Mouse (Mus musculus): ENCODE results near the gene Mipol1. TPM values are rescaled to one million over a fixed set of nuclear protein-coding genes. Genes with fewer than 3 reads are reported as not detected.
A peak's percentile ranks its signal among the peaks of the same experiment; 100 is the strongest.

The Mipol1 gene
- polyA plus RNA-seq, 1 experiment from 2014 or later: 8.4 TPM

DNA sequence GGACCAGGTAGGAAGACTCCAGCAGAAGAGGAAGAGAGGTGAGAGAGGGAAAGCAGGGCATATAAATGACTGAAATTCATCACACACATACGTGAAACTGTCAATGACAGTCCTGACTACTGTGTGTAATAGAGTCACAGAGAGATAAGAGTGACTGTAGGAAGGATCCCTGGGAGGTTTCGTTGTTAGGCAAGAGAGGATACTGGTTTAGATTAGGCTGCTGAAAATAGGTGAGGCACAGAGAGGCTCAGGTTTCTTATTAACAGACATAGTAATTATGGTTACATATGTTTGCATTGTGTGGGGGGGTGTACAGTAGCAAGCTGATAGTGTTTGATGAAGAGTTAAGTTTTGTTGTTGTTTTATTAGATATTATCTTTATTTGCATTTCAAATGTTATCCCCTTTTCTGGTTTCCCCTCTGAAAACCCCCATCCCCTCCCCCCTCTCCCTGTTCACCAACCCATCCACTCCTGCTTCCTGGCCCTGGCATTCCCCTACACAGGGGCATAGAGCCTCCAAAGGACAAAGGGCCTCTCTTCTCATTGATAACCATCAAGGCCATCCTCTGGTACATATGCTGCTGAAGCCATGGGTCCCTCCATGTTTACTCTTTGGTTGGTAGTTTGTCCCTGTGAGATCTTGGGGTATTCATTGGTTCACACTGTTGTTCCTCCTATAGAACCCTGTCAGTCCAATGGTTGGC lies 157.5 kb downstream of the Mipol1 start:
- H3K27ac ChIP-seq (ENCODE audit: low read depth, low read length): no peak overlapping the region
- H3K27me3 ChIP-seq (ENCODE audit: control insufficient read depth, insufficient read depth, low read length): no peaks in the 10 kb centered on the region
- H3K4me3 ChIP-seq (ENCODE audit: low read depth, low read length): no peak overlapping the region
- H3K9ac ChIP-seq (ENCODE audit: low read depth, low read length): no peak overlapping the region
- no peaks in the 10 kb centered on the region for H3K9me3 ChIP-seq (ENCODE audit: control insufficient read depth, low read length)
- ATAC-seq (ENCODE audit: low FRiP score) (no peak), DNase-seq (ENCODE audit: low spot score) (no peak)
- no peaks in the 10 kb centered on the region for H3K36me3 ChIP-seq (ENCODE audit: control insufficient read depth, insufficient read depth, low read length)
- H3K4me2 ChIP-seq (replicated peaks; ENCODE audit: low read depth, low read length): no peak overlapping the region
- WGBS: 88% methylated on average over 2 of the region's 2 CpGs
- H3K4me1 ChIP-seq (replicated peaks; ENCODE audit: control insufficient read depth, insufficient read depth, low read length): no peaks in the 10 kb centered on the region

DNA sequence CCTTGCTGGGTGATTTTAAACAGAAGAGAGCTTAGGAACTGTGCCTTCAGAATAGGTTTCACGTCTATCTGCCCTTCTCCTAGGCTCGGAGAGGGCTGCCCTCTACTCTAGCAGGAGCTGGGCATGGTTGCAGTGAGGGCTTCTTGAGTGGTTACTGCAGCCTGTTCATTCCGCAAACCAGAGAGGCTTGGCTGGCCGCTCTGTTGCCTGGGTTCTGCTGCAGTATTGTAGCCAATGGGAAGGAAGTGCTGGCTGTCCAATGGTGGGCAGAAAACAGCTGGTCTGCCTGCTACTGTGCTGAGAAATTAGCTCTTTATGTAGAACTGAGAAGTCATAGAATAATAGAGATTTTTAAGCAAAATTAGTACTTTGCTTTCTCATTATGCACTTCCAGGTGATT lies 169.3 kb downstream of the Mipol1 start:
- no peak overlapping the region for H3K9ac ChIP-seq (ENCODE audit: low read depth, low read length)
- no peaks in the 10 kb centered on the region for H3K9me3 ChIP-seq (ENCODE audit: control insufficient read depth, low read length)
- 59% methylated on average over 4 of the region's 4 CpGs for WGBS
- H3K4me3 ChIP-seq (ENCODE audit: low read depth, low read length): no peak overlapping the region
- DNase-seq (ENCODE audit: low spot score) (peak; percentile 5), ATAC-seq (ENCODE audit: low FRiP score) (no peak)
- H3K4me2 ChIP-seq (replicated peaks; ENCODE audit: low read depth, low read length): no peak overlapping the region
- H3K36me3 ChIP-seq (ENCODE audit: control insufficient read depth, insufficient read depth, low read length): no peaks in the 10 kb centered on the region
- H3K27me3 ChIP-seq (ENCODE audit: control insufficient read depth, insufficient read depth, low read length): no peaks in the 10 kb centered on the region
- no peaks in the 10 kb centered on the region for H3K4me1 ChIP-seq (replicated peaks; ENCODE audit: control insufficient read depth, insufficient read depth, low read length)
- no peak overlapping the region for H3K27ac ChIP-seq (ENCODE audit: low read depth, low read length)

DNA sequence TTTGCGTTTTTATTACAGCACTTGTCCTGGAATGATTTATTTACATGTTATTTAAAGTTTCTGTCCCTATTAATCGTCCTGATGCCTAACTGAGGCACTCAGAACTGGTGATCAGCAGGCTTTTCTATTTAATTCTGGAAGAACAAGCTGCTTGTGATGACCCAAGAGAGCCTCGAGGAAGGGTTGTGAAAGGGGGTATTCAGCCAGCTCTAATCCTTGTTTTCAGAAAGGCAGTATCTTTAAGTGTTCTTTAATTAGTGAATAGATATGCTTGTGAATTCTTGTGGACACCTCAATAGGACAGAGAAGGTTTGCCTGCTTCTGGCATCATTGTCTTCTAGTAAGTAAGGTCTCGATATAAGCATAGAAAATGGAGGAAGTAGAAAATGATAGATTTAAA lies 170.0 kb downstream of the Mipol1 start:
- no peaks in the 10 kb centered on the region for H3K27me3 ChIP-seq (ENCODE audit: control insufficient read depth, insufficient read depth, low read length)
- ATAC-seq (ENCODE audit: low FRiP score): no peak
- no peaks in the 10 kb centered on the region for H3K4me1 ChIP-seq (replicated peaks; ENCODE audit: control insufficient read depth, insufficient read depth, low read length)
- 36% methylated on average over 4 of the region's 4 CpGs for WGBS
- no peaks in the 10 kb centered on the region for H3K36me3 ChIP-seq (ENCODE audit: control insufficient read depth, insufficient read depth, low read length)
- DNase-seq (ENCODE audit: low spot score): no peak
- H3K9me3 ChIP-seq (ENCODE audit: control insufficient read depth, low read length): no peaks in the 10 kb centered on the region
- no peak overlapping the region for H3K27ac ChIP-seq (ENCODE audit: low read depth, low read length)
- H3K4me2 ChIP-seq (replicated peaks; ENCODE audit: low read depth, low read length): no peak overlapping the region
- no peak overlapping the region for H3K4me3 ChIP-seq (ENCODE audit: low read depth, low read length)
- no peak overlapping the region for H3K9ac ChIP-seq (ENCODE audit: low read depth, low read length)

DNA sequence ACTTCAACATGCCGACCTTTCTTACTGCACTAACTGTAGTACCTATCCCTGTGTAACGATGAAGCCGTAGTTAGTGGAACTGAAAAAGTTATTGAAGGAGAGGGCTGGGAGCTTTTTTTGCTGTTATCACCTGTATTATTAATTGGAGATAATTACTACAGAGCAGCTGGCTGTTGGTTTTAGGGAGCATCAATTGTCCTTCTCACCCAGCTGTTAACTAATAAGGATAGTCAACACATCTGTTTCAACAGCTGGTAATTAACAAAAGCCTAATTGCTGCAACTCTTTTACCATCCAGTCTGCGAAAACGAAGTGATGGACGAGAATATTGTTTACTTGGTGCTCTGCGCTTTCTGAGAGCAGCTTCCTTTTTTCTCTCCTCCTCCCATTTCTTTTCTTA lies 170.9 kb downstream of the Mipol1 start:
- Histone ChIP-seq H3K4me2 (replicated peaks; ENCODE audit: low read depth, low read length) (no peak overlapping the region), H3K36me3 (ENCODE audit: control insufficient read depth, insufficient read depth, low read length) (no peaks in the 10 kb centered on the region), H3K9ac (ENCODE audit: low read depth, low read length) (no peak overlapping the region), H3K27me3 (ENCODE audit: control insufficient read depth, insufficient read depth, low read length) (no peaks in the 10 kb centered on the region), H3K9me3 (ENCODE audit: control insufficient read depth, low read length) (no peaks in the 10 kb centered on the region), H3K4me3 (ENCODE audit: low read depth, low read length) (no peak overlapping the region), H3K27ac (ENCODE audit: low read depth, low read length) (no peak overlapping the region), H3K4me1 (replicated peaks; ENCODE audit: control insufficient read depth, insufficient read depth, low read length) (no peaks in the 10 kb centered on the region)
- 45% methylated on average over 7 of the region's 7 CpGs for WGBS
- DNase-seq (ENCODE audit: low spot score) (no peak), ATAC-seq (ENCODE audit: low FRiP score) (no peak)

DNA sequence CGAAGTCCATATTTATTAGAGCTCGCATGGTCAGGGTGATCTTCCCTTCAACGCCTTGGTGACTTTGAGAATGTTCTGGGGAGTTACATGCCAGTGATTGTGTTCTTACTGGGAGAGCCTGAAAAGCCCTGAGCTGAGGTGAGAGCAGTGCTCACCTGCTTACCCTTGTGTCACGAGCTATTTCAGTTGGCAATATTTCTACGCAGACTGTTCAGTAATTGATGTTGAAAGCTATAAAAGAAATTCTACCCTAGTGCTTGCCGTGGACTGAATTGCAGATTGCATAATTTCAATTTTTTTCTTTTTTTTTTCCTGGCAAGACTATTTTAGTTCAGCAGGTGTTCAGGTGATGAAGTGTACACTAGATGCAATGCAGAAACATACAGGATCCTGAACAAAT lies 172.1 kb downstream of the Mipol1 start:
- no peaks in the 10 kb centered on the region for H3K36me3 ChIP-seq (ENCODE audit: control insufficient read depth, insufficient read depth, low read length)
- H3K9ac ChIP-seq (ENCODE audit: low read depth, low read length): no peak overlapping the region
- no peak for ATAC-seq (ENCODE audit: low FRiP score)
- no peak overlapping the region for H3K4me2 ChIP-seq (replicated peaks; ENCODE audit: low read depth, low read length)
- no peaks in the 10 kb centered on the region for H3K27me3 ChIP-seq (ENCODE audit: control insufficient read depth, insufficient read depth, low read length)
- no peak overlapping the region for H3K4me3 ChIP-seq (ENCODE audit: low read depth, low read length)
- no peak overlapping the region for H3K27ac ChIP-seq (ENCODE audit: low read depth, low read length)
- WGBS: 89% methylated on average over 6 of the region's 6 CpGs
- no peaks in the 10 kb centered on the region for H3K4me1 ChIP-seq (replicated peaks; ENCODE audit: control insufficient read depth, insufficient read depth, low read length)
- H3K9me3 ChIP-seq (ENCODE audit: control insufficient read depth, low read length): no peaks in the 10 kb centered on the region
- DNase-seq (ENCODE audit: low spot score): no peak

DNA sequence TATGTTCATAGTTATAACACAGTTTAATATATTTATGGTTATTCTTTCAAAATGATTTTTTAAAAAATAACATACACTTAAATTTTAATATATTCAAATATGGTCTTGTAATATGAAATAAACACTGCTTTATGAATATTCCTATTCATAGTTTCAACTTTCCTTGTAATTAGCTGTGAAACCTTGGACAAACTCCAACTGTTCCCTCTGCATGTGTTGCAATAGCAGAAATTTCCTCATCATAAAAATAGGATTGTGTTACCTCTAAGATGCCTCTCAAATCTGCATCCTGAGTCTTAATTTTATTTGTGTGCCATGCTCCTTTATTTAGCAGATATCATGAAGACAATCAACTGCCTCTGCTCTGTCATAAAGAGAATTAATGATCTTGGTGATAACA lies 179.7 kb downstream of the Mipol1 start:
- H3K36me3 ChIP-seq (ENCODE audit: control insufficient read depth, insufficient read depth, low read length): no peaks in the 10 kb centered on the region

DNA sequence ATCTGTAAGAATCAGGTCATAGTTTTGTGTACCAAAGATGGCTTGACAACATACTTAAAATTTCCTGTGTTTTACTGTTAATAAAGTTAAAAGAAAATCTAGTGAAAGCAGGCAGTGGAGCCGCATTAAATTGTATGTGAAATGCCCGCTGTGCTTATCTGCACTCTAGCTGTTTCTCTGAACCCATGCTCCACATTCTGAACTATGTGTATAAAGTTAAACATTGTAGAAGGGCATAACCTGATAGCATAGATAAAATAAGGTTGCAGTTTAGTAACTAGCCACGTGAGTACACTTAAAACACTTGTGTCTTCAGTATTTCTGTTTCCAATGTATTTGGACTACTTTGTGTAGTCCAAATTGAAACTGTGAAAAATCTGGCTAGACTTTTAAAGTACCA lies 183.6 kb downstream of the Mipol1 start:
- Histone ChIP-seq H3K36me3 (ENCODE audit: control insufficient read depth, insufficient read depth, low read length) (no peaks in the 10 kb centered on the region), H3K4me2 (replicated peaks; ENCODE audit: low read depth, low read length) (no peak overlapping the region), H3K27me3 (ENCODE audit: control insufficient read depth, insufficient read depth, low read length) (no peaks in the 10 kb centered on the region), H3K27ac (ENCODE audit: low read depth, low read length) (no peak overlapping the region), H3K9ac (ENCODE audit: low read depth, low read length) (no peak overlapping the region), H3K9me3 (ENCODE audit: control insufficient read depth, low read length) (no peaks in the 10 kb centered on the region), H3K4me3 (ENCODE audit: low read depth, low read length) (no peak overlapping the region), H3K4me1 (replicated peaks; ENCODE audit: control insufficient read depth, insufficient read depth, low read length) (no peaks in the 10 kb centered on the region)
- DNase-seq (ENCODE audit: low spot score) (no peak), ATAC-seq (ENCODE audit: low FRiP score) (no peak)
- 86% methylated on average over 3 of the region's 3 CpGs for WGBS

More for the DNA sequence above, 179.7 kb downstream of the Mipol1 start:
- Histone ChIP-seq H3K27ac (ENCODE audit: low read depth, low read length) (no peak overlapping the region), H3K9ac (ENCODE audit: low read depth, low read length) (no peak overlapping the region), H3K4me1 (replicated peaks; ENCODE audit: control insufficient read depth, insufficient read depth, low read length) (no peaks in the 10 kb centered on the region), H3K4me3 (ENCODE audit: low read depth, low read length) (no peak overlapping the region), H3K9me3 (ENCODE audit: control insufficient read depth, low read length) (no peaks in the 10 kb centered on the region), H3K27me3 (ENCODE audit: control insufficient read depth, insufficient read depth, low read length) (no peaks in the 10 kb centered on the region), H3K4me2 (replicated peaks; ENCODE audit: low read depth, low read length) (no peak overlapping the region)
- ATAC-seq (ENCODE audit: low FRiP score): no peak
- DNase-seq (ENCODE audit: low spot score): no peak

DNA sequence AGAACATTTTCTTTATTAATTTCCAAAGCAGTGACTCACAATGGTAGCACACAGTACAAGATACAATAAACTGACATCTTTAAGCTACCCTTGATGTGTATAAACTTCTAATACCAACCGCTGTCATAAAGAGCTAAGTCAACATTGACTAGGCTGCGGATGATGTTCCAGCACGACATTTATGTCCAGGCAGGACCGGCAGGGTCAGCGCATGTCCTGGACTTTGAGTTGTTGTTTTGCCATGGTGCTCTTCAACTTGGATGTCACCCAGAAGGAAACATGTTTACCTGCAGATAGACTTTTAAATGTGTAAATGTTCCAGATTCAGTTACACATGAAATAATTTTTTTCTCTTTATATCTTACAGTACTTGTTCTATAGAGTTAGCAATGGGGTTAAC lies 194.7 kb downstream of the Mipol1 start:
- H3K4me1 ChIP-seq (replicated peaks; ENCODE audit: control insufficient read depth, insufficient read depth, low read length): no peaks in the 10 kb centered on the region
- DNase-seq (ENCODE audit: low spot score) (no peak), ATAC-seq (ENCODE audit: low FRiP score) (no peak)
- no peak overlapping the region for H3K4me2 ChIP-seq (replicated peaks; ENCODE audit: low read depth, low read length)
- no peaks in the 10 kb centered on the region for H3K27me3 ChIP-seq (ENCODE audit: control insufficient read depth, insufficient read depth, low read length)
- no peaks in the 10 kb centered on the region for H3K9me3 ChIP-seq (ENCODE audit: control insufficient read depth, low read length)
- no peak overlapping the region for H3K9ac ChIP-seq (ENCODE audit: low read depth, low read length)
- H3K4me3 ChIP-seq (ENCODE audit: low read depth, low read length): no peak overlapping the region
- 94% methylated on average over 5 of the region's 5 CpGs for WGBS
- no peak overlapping the region for H3K27ac ChIP-seq (ENCODE audit: low read depth, low read length)
- no peaks in the 10 kb centered on the region for H3K36me3 ChIP-seq (ENCODE audit: control insufficient read depth, insufficient read depth, low read length)

DNA sequence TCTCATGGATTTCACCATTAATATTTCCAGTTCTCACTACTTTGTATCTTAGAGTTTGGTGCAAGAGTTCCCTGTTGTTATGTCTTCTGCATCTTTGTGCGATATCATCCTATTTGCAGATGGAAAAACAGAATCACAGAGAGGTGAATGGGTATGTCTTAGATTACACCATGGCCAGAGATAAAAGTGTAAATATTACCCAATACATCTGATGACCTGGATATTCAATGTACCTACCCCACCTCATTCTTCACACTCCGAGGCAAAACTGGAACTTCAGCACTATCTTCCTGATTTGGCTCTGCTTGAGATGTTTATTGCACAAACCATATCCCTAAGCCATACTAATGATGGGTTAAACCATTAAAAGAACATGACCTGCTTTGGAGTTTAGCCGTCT lies 198.0 kb downstream of the Mipol1 start:
- Histone ChIP-seq H3K36me3 (ENCODE audit: control insufficient read depth, insufficient read depth, low read length) (no peaks in the 10 kb centered on the region), H3K4me2 (replicated peaks; ENCODE audit: low read depth, low read length) (no peak overlapping the region), H3K27ac (ENCODE audit: low read depth, low read length) (no peak overlapping the region), H3K4me3 (ENCODE audit: low read depth, low read length) (no peak overlapping the region), H3K9ac (ENCODE audit: low read depth, low read length) (no peak overlapping the region), H3K9me3 (ENCODE audit: control insufficient read depth, low read length) (no peaks in the 10 kb centered on the region), H3K27me3 (ENCODE audit: control insufficient read depth, insufficient read depth, low read length) (no peaks in the 10 kb centered on the region), H3K4me1 (replicated peaks; ENCODE audit: control insufficient read depth, insufficient read depth, low read length) (no peaks in the 10 kb centered on the region)
- WGBS: 96% methylated on average over 3 of the region's 3 CpGs
- DNase-seq (ENCODE audit: low spot score): no peak
- no peak for ATAC-seq (ENCODE audit: low FRiP score)
